Mouse (Mus musculus): ENCODE results near the gene Zbed4.
A peak's percentile ranks its signal among the peaks of the same experiment; 100 is the strongest.
"Not testable (repeated sequence)": the region's sequence is repeated elsewhere in the genome, so short reads cannot be mapped to it uniquely, and the experiment has no call there.

The Zbed4 gene

DNA sequence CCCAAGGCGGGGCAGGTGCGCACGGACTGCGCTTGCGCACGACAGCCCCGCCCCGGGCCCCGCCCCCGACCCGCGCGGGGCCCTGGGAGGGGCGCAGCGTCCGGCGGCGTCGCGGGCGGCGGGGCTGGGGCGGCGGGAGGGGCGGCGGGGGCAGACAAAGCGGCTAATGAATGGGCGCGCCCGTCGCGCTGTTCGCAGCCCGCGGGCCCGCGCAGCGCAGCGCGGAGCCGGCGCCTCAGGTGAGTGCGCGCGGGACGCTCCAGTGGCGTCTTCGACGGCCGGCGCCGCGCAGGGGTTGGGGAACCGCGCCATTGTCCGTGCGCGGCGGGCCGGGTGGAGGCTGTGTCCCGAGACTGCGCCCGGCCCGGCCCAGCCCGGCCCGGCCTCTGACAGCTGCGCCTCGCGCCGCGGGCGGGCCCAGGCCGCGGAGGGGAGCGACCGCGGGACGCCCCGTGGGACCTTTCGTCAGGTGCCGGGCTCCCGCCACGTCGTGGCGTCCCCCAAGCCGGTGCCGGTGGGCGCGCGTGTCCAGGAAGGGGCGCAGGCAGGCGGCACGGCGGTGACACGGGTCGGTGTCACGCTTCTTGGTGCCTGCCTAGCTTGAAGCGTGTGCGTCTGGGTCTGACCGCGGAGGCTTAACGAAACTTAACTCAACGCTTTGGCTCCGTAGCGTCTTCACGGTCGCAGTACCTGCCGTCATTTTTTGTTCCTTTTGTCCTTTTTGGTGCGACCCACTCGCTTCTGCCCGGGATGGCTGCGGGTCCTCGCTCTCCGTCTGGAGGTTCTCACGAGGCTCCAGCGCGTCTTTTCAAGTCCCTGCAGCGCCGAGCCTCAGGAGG is at the start of gene Zbed4:
Gene Zbed4, plus strand, starts transcription at position 97 of the 839 bp plus-strand sequence.
- peak; percentile 55 to 58 for DNase-seq

DNA sequence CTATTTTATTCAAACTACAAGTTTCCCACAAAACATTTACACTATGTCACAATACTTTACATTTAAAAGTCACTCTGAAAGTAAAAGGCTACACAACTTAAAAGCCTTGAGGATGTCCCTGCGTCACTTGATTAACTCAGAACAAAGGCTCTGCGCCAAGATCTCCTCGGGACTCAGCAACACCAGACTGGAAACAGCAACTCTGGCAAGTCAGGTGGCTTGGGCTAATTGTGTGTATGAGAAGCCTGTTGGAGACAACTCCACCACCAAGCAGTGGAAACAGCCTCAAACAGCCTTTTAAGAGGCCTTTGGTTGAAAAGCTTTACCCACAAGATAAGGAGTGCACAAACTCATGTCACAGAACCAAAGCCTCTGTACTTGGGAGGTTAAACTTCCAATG is 49.0 kb upstream of the Zbed4 start:
- no peak for DNase-seq

DNA sequence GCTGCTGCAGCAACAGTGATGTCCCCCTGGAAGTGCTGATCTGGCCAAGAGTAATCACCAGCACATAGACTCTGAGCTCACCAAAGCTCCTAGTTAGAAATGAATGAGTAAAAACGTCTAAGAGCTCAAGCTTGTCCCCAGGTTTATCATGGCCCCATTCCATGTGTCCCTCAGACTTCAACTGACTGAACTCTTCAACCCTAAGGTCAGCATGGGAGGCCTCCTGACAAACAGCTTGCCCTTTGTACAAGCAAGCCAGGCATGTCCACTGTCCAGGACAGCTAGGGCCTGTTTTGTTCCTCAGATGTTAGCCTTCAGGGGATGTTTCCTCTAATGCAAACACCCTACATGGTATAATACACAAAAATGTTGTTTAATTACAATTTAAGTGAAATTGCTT is 47.2 kb upstream of the Zbed4 start:
- no peak for DNase-seq

- DNase-seq = no peak
These were observed 45.1 kb upstream of the Zbed4 start for GRCm38 (mm10) chr15:88706320-88706719.

DNA sequence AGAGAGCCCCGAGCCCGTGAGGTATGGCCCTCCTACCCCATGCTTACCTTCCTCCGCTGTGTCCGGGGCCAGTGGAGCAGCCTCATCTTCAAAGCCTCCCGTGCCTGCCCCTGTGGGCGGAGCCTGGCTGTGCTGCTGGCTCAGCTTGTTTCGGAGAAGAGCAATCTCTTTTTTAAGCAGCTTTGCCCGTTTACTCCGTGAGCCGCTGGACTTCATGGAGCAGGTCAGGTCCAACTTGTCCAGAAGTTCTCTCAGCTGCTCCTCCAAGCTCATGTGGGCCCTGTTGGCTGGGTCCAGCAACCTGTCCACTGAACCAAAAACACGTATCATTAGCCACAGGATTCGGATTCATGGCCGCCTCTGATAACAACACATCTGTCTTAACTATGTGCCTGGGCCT is 44.5 kb upstream of the Zbed4 start:
- DNase-seq = not testable (repeated sequence)

DNA sequence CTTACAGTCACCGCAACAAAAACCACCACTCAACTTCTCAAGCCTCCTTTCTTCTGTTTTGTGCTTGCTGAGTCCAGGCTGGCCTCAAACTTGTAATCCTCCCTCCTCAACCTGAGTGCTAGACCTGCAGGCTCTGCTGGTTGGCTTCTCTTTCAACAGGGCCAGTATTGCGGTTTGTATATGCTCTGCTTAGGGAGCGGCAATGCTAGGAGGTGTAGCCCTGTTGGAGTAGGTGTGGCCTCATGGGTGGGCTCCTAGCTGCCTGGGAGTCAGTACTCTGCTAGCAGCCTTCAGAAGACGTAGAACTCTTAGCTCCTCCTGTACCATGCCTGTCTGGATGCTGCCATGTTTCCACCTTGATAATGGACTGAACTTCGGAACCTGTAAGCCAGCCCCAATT is 43.3 kb upstream of the Zbed4 start:
- no peak for DNase-seq

DNA sequence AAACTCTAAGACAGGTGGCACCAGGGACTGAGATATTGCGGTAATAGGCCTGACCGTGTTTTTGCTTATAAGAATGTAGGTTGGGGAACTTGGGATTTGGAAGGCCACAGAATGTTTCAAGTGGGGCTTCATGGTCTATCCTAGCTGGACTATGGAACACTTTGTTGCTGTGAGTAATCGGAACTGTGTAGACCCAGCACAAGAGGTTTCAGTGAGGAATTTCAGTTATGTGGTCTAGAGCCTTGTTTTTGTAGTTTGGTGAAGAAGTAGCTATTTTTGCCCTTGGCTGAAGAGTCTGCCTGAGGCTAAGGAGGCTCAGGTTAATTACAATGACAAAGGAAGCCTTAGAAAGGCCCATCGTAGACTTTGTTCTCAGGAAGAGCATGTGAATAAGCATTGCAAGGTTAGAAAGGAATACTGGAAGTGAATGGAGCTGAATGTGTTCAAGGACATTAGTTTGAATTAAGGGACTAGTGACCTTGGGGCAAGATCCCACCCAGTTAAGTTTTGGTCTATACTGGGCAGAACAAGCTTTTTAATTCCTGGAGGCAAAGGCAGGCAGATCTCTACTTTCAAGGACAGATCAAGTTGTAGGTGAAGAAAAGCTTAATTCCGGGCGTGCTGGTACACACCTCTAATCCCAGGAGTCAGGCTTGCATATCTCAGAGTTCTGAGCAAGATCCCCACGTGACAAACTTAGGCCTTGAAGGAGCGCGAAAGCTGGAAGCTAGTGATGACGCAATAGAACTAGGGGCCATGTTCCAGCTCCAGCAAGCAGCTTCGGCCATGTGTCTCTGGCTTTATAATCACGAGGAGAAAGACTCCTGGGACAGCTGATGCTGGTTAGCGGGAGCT is 42.6 kb upstream of the Zbed4 start:
- no peak for DNase-seq

DNA sequence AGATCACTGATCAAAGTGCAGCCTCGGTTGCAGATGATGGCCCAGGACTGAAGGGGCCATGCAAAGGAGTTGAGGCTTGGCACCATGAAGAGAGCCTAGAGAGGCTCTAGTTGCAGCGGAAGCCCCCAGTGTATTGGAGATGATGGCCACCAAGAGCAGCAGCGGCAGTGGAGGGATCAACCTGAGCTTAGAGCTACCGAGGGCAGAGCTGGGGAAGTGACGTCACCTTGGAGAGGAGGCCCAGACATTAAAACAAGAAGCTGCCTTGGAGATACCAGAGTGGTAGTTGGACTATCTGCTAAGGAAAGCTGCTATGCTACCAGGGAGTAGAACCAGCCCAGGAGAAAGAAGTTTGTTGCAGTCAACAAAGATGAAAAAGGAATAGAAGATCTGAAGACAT is 41.6 kb upstream of the Zbed4 start:
- DNase-seq = no peak

DNA sequence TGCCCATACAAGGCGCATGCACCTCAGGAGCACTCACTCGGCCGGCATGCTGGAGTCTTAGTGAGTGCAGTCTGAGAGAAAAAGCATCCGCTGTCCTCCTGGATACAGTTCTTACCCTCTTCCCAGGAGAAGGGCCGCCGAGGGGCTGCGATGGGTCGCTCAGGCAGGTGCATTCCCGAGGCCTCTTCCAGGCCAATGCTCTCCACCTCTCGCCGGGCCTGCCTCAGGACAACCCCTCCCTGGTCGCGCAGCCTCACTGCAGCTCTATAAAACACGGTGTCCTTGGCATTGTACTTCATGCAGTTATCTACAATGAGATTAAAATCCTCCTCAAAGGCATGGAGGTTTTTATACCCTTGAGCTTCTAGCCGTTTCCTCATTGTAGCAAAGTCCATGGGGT is 39.0 kb upstream of the Zbed4 start:
- DNase-seq = no peak

DNA sequence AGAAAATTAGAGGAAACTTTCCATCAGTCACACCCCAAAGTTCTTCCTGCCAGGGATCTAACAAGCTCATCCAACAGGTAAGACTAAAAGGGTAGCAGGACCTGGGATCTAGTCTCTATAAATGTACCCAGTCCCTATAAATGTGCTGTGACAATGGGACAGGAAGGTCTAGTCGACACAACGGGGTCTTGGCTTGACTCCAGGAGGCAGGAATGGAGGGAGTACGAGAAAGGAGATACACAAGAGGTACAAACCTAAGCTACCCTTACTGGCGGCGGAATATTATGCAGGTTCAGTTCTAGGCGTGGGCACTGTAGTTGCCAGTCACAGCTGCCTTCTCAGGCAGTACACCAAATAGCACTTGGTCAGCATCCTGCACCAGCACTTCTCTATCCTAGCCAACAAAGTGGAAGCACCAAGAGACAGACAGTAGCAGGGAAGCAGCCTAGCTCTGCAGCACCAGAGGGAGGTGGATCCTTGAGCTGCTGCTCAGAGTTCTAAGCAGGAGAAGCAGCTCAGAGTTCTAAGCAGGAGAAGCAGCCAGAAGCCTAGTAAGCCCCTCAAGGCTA is 37.4 kb upstream of the Zbed4 start:
- DNase-seq = no peak

- DNase-seq = peak in 1 of 2 experiments; percentile 36
These were observed 35.1 kb upstream of the Zbed4 start for GRCm38 (mm10) chr15:88716350-88716749.

DNA sequence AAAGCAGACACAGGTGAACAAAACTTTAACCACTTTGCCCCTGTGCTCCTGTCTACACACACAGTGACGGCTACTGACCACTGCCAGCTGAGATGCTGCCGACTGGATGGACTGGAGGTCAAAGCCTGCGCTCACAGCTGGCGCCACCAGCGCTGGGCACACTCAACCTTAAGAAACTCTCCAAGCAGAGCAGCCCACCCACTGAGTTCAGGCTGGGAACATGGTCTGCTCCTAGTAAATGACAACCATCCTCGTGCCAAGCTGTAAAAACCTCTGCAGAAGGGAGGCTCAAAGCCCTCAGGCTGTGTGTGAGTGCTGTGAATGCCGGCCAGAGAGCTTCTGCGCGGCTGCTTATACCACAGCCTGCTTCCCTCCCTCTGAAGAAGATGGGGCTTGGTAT is 34.2 kb upstream of the Zbed4 start:
- no peak for DNase-seq

- no peak for DNase-seq
These were observed 28.3 kb upstream of the Zbed4 start for GRCm38 (mm10) chr15:88723205-88723604.

GRCm38 (mm10) chr15:88724311-88724710 is 27.1 kb upstream of the Zbed4 start:
- DNase-seq = no peak

DNA sequence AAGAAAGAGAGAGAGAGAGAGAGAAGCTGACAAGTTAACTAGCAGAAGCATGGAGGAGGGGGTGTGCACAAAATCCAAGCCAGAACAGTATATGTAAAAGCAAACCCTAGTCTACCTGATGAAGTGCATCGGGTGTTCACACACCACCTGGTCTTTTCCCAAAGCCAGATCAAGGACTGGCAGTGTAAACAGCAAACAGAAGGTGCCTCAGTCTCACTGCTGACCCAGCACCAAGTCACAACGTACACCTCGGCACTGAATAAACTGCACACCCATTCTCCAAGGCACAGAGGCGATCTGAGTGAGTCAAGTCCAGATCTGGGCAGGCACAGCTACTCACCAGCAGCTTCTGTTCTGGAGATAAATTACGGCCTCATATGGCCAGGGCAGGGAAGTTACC is 26.4 kb upstream of the Zbed4 start:
- no peak for DNase-seq

GRCm38 (mm10) chr15:88727204-88727603 is 24.3 kb upstream of the Zbed4 start:
- no peak for DNase-seq

GRCm38 (mm10) chr15:88730717-88731116 is 20.7 kb upstream of the Zbed4 start:
- no peak for DNase-seq

DNA sequence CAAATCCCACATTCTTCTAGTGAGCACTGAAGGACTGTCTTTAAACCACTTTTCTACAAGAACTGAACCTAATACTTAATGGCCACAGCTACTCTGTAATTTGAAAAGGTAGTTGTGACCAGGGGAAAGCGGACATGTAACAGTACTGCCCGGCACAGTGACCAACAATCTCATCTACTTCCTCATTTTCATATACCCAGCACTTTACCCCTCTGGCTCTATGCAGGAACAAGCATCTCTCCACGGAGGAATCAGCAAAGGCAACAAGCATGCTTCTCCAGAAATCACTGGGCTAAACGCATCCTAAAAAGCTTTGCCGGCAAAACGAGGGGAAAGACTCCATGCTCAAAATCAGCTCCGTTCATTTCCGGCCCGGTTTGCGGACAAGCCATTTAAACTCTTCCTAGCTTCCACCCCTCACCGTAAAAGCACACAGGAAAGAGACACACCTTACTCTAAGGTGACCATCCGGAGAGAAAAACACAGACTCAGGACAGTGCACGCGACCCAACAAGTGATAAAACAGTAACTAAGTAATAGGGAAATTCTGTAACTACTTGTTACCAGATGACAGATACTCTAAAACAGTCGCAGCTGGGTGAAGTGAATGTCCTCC is 18.9 kb upstream of the Zbed4 start:
- DNase-seq = no peak

DNA sequence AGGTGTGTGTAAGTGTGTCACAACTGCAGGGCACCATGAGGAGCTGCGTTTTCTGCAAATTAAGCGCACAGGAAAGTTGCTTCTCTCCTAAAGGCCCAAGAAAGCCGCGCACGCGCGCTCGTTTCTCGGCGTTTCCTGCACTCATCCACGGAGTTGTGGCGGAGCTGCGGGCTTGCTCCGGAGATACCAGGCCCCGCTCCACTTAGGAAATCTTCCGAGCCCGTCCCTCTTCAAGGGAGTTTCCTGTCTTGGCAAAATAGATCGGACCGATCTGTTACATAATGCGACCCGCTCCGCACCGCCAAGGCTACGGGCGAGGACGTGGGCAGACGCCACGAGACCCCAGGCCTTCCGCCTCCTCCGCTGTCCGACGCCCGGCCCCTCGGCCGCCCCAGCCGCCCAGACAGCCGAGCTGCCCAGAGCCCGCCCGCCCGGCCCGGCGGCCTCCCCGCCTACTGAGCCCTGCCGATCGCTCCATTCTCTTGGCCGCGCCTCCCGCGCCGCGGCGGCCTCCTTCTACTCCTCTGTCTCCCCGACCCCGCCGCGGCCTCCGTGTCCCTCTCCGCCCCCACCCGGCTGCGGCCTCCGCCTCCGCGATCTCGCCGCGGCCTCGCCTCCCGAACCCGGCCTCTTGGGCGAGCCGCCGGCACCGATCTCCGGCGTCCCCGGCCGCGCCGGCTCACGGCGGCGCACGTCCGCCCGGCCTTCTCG is 18.3 kb upstream of the Zbed4 start:
- DNase-seq = peak; percentile 55 to 73

DNA sequence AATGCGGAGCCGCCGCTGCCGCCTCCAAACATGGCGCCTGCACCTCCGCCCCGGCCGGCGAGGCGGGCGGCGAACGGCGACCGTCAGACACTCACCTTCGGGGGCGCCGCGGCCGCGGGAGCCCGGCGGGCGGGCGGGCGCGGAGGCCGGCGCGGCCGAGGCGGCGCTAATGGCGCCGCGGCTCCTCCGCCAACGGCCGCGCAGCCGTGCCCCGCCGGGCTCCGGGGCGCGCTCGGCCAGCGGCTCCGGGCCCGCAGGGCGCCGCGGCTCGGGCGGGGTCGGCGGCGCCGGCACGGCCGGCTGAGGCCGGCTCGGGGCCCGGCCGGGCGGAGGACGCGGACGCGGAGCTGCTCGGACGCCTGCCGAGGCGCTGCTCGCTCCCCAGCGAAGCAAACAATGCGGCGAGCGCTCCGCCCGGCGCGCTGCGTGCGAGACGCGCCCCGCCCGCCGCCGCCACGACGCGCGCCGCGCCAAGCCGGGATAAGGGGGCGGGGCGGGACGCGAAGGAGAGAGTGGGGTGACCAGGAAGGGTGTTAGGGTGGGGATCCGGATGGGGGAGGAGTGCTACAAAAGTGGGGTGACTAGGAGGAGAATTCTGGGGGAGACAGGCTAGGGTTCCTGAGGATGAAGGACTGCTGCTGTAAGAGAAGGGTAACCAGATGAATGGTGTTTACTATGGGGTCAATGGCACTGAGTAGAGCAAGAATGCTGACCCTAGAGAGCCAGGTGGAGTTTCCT is 17.5 kb upstream of the Zbed4 start, which contains the start of gene Brd1:
Gene Brd1, minus strand, starts transcription at position 400 of the 738 bp plus-strand sequence.
- DNase-seq = peak; percentile 71 to 84

- DNase-seq = no peak
These were observed 15.3 kb upstream of the Zbed4 start for GRCm38 (mm10) chr15:88736166-88736565.

- DNase-seq = no peak
These were observed 13.0 kb upstream of the Zbed4 start for GRCm38 (mm10) chr15:88738466-88738865.
